Mouse (Mus musculus): ENCODE measurements around the gene Efr3b. TPM values are rescaled to one million over a fixed set of nuclear protein-coding genes. Genes with fewer than 3 reads are reported as not detected.

Efr3b gene
- polyA plus RNA-seq, 1 experiment = 3.2 TPM

DNA sequence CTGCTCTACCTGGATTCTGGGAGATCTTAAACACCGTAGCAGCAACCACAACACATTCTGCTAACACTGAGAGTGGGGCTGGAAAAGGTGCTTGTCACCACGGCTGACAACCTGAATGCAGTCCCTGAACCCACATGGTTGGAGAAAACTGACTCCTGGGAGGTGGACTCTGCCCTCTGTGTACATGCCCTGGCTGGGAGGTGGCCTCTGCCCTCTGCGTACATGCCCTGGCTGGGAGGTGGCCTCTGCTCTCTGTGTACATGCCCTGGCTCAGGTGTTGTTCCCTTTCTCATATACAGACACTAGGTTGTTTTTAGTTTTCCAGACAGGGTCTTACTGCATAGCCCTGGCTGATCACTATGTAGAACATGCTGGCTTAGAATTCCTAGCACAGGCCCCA is 119.3 kb downstream of the Efr3b start:
- Histone ChIP-seq H3K27ac (ENCODE audit: insufficient read depth, low read depth, low read length) (no peak overlapping the region), H3K4me1 (ENCODE audit: control insufficient read depth, insufficient read depth, low read length) (no peaks in the 10 kb centered on the region), H3K4me3 (ENCODE audit: insufficient read depth, low read length) (no peak overlapping the region)
- TF ChIP-seq POLR2A (IDR thresholded peaks at IDR 0.05; ENCODE audit: borderline replicate concordance, low read depth, low read length) (no peak), CTCF (IDR thresholded peaks at IDR 0.05; ENCODE audit: low read depth, low read length) (no peak)

DNA sequence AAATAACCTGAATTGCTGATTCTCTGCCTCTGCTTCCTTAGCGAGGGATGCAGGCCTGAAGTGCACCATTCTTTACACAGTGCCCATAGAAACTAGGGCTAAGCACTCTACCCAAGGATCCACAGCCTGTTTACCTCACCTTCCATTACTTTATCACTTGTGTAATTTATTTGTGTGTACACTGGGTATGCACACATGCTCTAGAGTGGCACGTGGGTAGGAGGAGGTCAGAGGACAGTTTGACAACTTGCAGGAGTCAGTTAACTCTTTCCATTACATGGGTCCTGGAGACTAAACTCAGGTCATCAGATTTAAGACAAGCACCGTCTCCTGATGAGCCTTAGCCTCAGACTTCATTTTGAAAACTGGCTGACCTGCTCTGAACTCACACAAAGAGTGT is 120.1 kb downstream of the Efr3b start:
- Histone ChIP-seq H3K27ac (ENCODE audit: insufficient read depth, low read depth, low read length) (no peak overlapping the region), H3K4me3 (ENCODE audit: insufficient read depth, low read length) (no peak overlapping the region), H3K4me1 (ENCODE audit: control insufficient read depth, insufficient read depth, low read length) (no peaks in the 10 kb centered on the region)
- no peak for TF ChIP-seq CTCF (IDR thresholded peaks at IDR 0.05; ENCODE audit: low read depth, low read length)
- TF ChIP-seq POLR2A (IDR thresholded peaks at IDR 0.05; ENCODE audit: borderline replicate concordance, low read depth, low read length) = no peak

DNA sequence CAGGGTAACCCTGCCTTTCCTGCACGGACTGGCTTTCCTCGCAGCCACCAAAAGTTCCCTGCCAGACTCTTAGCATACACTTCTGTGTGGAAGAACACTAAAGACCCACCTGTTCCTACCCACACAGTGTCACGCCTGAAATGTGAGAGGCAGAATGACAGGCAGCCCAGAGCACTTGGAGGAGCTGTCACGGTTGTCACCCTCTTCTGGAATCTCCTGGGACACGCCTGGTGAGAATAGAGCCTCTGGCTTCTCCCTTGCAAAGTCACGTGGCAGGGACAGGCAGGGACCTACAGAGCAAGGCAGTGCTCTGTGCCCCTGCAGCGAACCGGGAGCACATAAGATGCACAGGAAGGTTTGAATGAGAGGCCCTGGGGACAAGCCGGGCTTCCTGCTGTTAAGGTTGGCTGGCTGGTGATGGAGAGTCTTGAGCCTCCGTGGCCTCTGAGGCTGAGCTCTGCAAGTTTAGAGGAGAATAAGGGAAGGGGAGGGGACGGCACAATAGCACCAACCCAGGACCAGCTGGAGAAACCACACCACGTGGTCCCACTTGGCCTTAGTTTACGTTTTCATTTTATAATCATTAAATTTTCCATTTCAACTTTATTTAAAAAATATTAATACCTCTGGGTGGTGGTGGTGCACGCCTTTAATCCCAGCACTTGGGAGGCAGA is 120.9 kb downstream of the Efr3b start:
- Histone ChIP-seq H3K4me3 (ENCODE audit: insufficient read depth, low read length) (no peak overlapping the region), H3K4me1 (ENCODE audit: control insufficient read depth, insufficient read depth, low read length) (no peaks in the 10 kb centered on the region), H3K27ac (ENCODE audit: insufficient read depth, low read depth, low read length) (no peak overlapping the region)
- no peak for TF ChIP-seq POLR2A (IDR thresholded peaks at IDR 0.05; ENCODE audit: borderline replicate concordance, low read depth, low read length)
- TF ChIP-seq CTCF (IDR thresholded peaks at IDR 0.05; ENCODE audit: low read depth, low read length) = no peak

DNA sequence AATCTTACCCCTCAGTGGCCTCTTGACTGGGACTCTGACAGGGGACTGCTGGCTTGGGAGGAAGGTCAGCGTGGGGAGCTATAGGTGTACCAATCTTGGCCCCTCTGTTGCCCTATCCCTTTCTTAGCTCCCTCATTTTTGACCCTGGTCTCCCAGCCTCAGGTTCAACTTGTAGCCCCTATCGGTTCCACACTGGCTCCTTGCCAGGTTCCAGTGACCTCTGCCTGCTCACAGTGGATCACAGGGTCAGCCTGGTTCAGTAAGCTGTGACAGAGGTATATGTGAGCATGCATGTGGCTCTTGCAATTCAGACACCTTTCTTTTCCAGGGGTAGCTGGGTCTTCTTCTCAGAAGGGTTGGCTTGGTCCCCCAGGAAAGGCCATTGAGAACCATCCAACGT is 122.9 kb downstream of the Efr3b start:
- Histone ChIP-seq H3K27ac (ENCODE audit: insufficient read depth, low read depth, low read length) (no peak overlapping the region), H3K4me1 (ENCODE audit: control insufficient read depth, insufficient read depth, low read length) (no peaks in the 10 kb centered on the region), H3K4me3 (ENCODE audit: insufficient read depth, low read length) (no peak overlapping the region)
- TF ChIP-seq POLR2A (IDR thresholded peaks at IDR 0.05; ENCODE audit: borderline replicate concordance, low read depth, low read length) (no peak), CTCF (IDR thresholded peaks at IDR 0.05; ENCODE audit: low read depth, low read length) (no peak)

Other genes with a start within 250 kb of the Efr3b start
- gene Dnmt3a, start 232.9 kb downstream of the Efr3b start, polyA plus RNA-seq (2012; ENCODE audit: insufficient read depth, insufficient read length, missing spikeins) = 36.9 and 53.8 TPM in 2 replicates
- not detected in 2 replicates for gene Pomc, start 84.0 kb downstream of the Efr3b start, polyA plus RNA-seq (2012; ENCODE audit: insufficient read depth, insufficient read length, missing spikeins)
- 3.2 and 3.4 TPM in 2 replicates for gene Dnajc27, start 43.7 kb upstream of the Efr3b start, polyA plus RNA-seq (2012; ENCODE audit: insufficient read depth, insufficient read length, missing spikeins)
- gene Adcy3, start 94.2 kb upstream of the Efr3b start, polyA plus RNA-seq (2012; ENCODE audit: insufficient read depth, insufficient read length, missing spikeins) = 5.5 and 7.2 TPM in 2 replicates
- 8.1 and 9.3 TPM in 2 replicates for gene Ptrhd1, start 195.1 kb upstream of the Efr3b start, polyA plus RNA-seq (2012; ENCODE audit: insufficient read depth, insufficient read length, missing spikeins)
- gene Cenpo, start 195.4 kb upstream of the Efr3b start, polyA plus RNA-seq (2012; ENCODE audit: insufficient read depth, insufficient read length, missing spikeins) = 23.3 and 28.4 TPM in 2 replicates